Mouse (Mus musculus): ENCODE data around the gene Vmn2r13. TPM values are rescaled to one million over a fixed set of nuclear protein-coding genes. Genes with fewer than 3 reads are reported as not detected.
"Not testable (repeated sequence)": the region's sequence is repeated elsewhere in the genome, so short reads cannot be mapped to it uniquely, and the experiment has no call there.

Gene Vmn2r13
- not detected in 2 replicates for polyA plus RNA-seq (2011; ENCODE audit: insufficient read length, low read depth, missing spikeins)

DNA sequence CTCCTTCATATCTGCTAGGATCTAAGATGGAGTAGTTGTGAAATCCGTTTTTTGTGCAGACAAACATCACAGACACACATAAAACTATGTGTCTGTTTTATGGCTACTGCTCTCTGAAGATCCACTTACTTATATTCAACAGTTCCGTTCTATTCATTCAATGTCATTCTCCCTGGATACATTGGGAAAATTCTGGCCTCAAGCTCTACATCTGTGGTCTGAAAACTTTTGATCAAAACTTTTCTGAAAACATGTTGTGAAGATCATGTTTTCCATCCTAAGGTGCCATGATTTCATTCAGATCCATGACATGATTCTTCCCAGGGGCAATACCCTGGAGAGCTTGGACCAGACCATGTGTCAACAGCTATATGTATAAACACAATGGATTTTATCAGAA is at the start of gene Vmn2r13:
Vmn2r13 (minus strand) TSS at position 101 of the 400 bp plus-strand sequence.
- H3K27ac ChIP-seq (ENCODE audit: insufficient read depth, low read length); H3K4me1 ChIP-seq (ENCODE audit: control insufficient read depth, insufficient read depth, low read length); H3K4me3 ChIP-seq (ENCODE audit: insufficient read depth, low read length): not testable (repeated sequence)

DNA sequence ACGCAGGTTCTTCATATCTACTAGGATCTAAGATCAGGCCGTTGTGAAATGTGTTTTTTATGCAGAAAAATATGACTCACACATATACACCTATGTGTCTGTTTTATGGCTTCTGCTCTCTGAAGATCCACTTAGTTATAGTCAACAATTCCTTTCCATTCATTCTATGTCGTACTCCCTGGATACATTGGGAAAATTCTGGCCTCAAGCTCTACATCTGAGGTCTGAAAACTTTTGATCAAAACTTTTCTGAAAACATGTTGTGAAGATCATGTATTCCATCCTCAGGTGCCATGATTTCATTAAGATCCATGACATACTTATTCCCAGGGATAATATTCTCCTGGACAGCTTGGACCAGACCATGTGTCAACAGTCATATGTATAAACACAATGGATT is 32.6 kb upstream of the Vmn2r13 start, which contains the start of gene Vmn2r14:
Vmn2r14 (minus strand) TSS at position 101 of the 400 bp plus-strand sequence.
- TF ChIP-seq POLR2A (IDR thresholded peaks at IDR 0.05; ENCODE audit: low read depth, low read length) (no peak), CTCF (IDR thresholded peaks at IDR 0.05; ENCODE audit: borderline replicate concordance, insufficient read depth, low read length) (no peak)
- Histone ChIP-seq H3K4me1 (ENCODE audit: control insufficient read depth, insufficient read depth, low read length) (no peaks in the 10 kb centered on the region), H3K4me3 (ENCODE audit: insufficient read depth, low read length) (no peak within 1 kb of the TSS), H3K27ac (ENCODE audit: insufficient read depth, low read length) (no peak within 1 kb of the TSS)

DNA sequence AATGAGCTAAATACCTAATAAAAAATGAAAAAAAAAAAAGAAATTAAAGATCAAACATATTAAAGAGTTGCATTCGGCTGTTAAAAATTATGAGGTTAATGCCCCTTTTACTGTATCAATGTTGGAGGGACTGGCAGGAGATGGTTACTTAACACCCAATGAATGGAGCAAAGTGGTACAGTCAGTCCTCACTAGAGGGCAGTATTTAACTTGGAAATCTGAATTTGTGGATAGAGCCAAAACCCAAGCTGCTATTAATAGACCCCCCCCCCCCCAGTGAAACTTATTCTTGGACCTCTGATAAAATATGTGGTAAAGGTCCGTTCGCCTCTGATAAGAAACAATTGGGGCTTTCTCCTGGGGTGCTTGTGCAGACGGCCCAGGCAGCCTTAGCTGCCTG is 25.1 kb downstream of the Vmn2r13 start:
- not testable (repeated sequence) for H3K4me1 ChIP-seq (ENCODE audit: control insufficient read depth, insufficient read depth, low read length); H3K4me3 ChIP-seq (ENCODE audit: insufficient read depth, low read length); H3K27ac ChIP-seq (ENCODE audit: insufficient read depth, low read length)

DNA sequence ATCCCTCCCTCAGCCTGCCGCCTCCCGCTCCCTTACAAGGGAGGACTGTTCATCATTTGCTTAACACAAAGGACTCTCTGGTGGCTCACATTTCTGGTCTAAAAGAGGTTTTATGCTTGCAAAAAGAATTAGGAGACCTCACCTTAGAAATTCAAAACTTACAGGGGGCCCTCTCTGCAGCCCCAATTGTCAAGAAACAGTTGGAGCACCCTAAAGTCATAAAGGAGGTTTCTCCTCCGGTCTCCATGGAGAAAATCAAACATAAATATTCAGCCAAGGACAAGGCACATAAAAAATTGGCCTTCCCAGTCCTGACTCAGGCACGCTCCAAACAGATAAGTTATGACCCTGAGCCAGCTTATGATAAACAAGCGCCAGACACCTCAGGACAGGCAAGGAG is 31.9 kb downstream of the Vmn2r13 start:
- TF ChIP-seq CTCF (IDR thresholded peaks at IDR 0.05; ENCODE audit: borderline replicate concordance, insufficient read depth, low read length) (no peak), POLR2A (IDR thresholded peaks at IDR 0.05; ENCODE audit: low read depth, low read length) (no peak)
- Histone ChIP-seq H3K4me1 (ENCODE audit: control insufficient read depth, insufficient read depth, low read length) (no peaks in the 10 kb centered on the region), H3K27ac (ENCODE audit: insufficient read depth, low read length) (no peak overlapping the region), H3K4me3 (ENCODE audit: insufficient read depth, low read length) (no peak overlapping the region)

DNA sequence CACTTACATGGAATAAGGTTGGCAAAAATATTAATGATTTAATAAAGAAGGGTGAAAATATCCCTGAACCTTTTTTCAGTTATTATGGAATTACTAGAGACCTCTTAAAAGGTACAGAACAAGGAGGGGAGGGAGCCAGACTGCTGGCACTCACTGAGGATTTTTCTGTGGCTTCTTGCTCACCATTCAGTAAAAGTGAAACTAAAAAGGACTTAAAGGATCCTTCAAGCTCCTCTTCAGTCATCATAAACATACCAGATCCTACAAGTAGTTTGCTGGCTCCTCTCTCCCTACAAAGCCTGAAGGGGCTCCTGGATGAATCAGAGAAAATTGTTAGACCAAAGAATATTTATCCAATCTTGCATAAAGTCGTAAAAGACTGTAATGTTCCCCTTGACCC is 32.4 kb downstream of the Vmn2r13 start:
- H3K4me1 ChIP-seq (ENCODE audit: control insufficient read depth, insufficient read depth, low read length); H3K4me3 ChIP-seq (ENCODE audit: insufficient read depth, low read length); H3K27ac ChIP-seq (ENCODE audit: insufficient read depth, low read length): not testable (repeated sequence)

DNA sequence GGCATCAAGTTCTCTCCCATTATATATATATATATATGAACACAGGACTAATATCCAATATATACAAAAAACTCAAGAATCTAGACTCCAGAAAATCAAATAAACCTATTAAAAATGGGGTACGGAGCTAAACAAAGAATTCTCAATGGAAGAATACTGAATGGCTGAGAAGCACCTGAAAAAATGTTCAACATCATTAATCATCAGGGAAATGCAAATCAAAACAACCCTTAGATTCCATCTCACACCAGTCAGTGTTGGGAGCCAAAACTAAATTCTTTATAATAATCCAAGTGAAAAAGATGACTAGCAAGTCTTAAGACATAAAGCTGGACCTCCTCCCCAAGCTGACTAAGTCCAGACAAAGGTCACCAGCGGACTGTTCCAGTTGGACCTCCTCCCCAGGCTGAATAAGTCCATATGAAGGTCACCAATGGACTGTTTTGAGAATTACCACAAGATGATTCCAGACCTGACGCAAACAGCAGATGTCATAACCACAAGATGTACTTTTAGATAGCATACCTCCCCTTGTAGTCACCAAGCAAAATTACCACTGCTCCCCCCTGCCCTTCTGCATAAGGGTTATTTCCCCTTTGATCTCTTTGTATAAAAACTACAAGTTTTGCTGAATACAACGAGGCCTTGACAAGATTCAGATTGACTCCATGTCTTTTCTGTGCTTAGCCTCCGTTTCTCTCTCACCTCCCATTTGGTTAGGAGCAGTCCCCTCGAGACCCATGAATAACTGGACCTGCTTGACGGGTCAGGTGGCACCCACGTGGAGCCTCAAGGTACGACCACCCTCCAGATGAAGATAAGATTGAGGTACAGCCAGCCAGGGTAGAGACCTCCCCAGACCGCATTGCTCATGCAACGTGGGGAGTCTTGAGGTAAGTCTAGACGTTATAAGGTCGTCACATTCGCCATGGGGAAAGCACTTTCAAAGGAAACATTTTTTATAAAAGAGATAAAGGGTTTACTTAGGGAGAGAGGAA is 33.2 kb downstream of the Vmn2r13 start:
- not testable (repeated sequence) for H3K27ac ChIP-seq (ENCODE audit: insufficient read depth, low read length); H3K4me1 ChIP-seq (ENCODE audit: control insufficient read depth, insufficient read depth, low read length); H3K4me3 ChIP-seq (ENCODE audit: insufficient read depth, low read length)

DNA sequence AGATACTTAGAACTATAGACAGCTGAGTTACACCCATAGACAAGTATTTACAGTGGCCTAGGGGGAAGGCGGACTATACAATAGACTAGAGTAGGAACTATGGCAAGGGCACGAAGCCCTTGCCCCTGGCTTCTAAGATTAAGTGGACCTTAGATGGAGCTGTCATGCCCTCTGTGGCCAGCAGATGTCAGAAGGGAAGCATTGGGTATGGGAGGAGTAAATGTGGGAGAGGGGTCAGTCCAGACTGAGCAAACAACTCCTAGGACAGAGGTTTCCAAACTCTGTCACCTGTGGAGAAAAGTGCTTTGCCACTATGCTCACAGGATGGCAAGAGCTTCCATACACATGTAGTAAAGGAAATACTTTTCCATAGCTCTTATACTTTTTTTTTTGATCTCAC is 52.5 kb downstream of the Vmn2r13 start:
- Histone ChIP-seq H3K4me3 (ENCODE audit: insufficient read depth, low read length) (no peak overlapping the region), H3K4me1 (ENCODE audit: control insufficient read depth, insufficient read depth, low read length) (no peaks in the 10 kb centered on the region), H3K27ac (ENCODE audit: insufficient read depth, low read length) (no peak overlapping the region)
- TF ChIP-seq CTCF (IDR thresholded peaks at IDR 0.05; ENCODE audit: borderline replicate concordance, insufficient read depth, low read length) (no peak), POLR2A (IDR thresholded peaks at IDR 0.05; ENCODE audit: low read depth, low read length) (no peak)

DNA sequence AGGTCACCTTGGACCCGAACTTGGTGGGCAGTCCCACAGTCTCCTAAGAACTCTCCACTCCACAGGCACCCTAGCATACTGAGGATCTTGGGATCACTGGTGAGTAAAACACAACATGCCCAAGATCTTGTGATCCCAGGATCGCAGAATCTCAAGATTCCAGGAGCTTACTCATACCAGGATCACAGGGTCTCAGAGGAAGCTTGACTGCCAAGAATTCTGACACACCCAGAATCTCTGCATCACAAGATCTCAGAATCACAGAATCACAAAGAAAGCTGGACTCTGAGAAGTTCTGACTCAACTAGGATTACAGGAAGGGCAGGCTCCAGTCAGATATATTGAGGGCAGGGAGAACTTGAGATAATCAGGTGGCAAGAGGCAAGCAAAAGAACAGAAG is 55.3 kb downstream of the Vmn2r13 start:
- TF ChIP-seq POLR2A (IDR thresholded peaks at IDR 0.05; ENCODE audit: low read depth, low read length) (no peak), CTCF (IDR thresholded peaks at IDR 0.05; ENCODE audit: borderline replicate concordance, insufficient read depth, low read length) (no peak)
- Histone ChIP-seq H3K27ac (ENCODE audit: insufficient read depth, low read length) (no peak overlapping the region), H3K4me1 (ENCODE audit: control insufficient read depth, insufficient read depth, low read length) (no peaks in the 10 kb centered on the region)

More for the DNA sequence above, 55.3 kb downstream of the Vmn2r13 start:
- H3K4me3 ChIP-seq (ENCODE audit: insufficient read depth, low read length): no peak overlapping the region

Other genes with a start within 250 kb of the Vmn2r13 start
- not detected in 2 replicates for gene Vmn2r10, start 185.7 kb downstream of the Vmn2r13 start, polyA plus RNA-seq (2011; ENCODE audit: insufficient read length, low read depth, missing spikeins)
- not detected in 2 replicates for gene Vmn2r11, start 132.6 kb downstream of the Vmn2r13 start, polyA plus RNA-seq (2011; ENCODE audit: insufficient read length, low read depth, missing spikeins)
- not detected in 2 replicates for gene Vmn2r12, start 94.2 kb downstream of the Vmn2r13 start, polyA plus RNA-seq (2011; ENCODE audit: insufficient read length, low read depth, missing spikeins)
- gene Vmn2r14, start 32.5 kb upstream of the Vmn2r13 start, polyA plus RNA-seq (2011; ENCODE audit: insufficient read length, low read depth, missing spikeins): not detected in 2 replicates
- gene Vmn2r15, start 105.4 kb upstream of the Vmn2r13 start, polyA plus RNA-seq (2011; ENCODE audit: insufficient read length, low read depth, missing spikeins): not detected in 2 replicates
- not detected in 2 replicates for gene Vmn2r16, start 138.0 kb upstream of the Vmn2r13 start, polyA plus RNA-seq (2011; ENCODE audit: insufficient read length, low read depth, missing spikeins)
- gene Vmn2r17, start 227.5 kb upstream of the Vmn2r13 start, polyA plus RNA-seq (2011; ENCODE audit: insufficient read length, low read depth, missing spikeins): not detected in 2 replicates